Mouse (Mus musculus): ENCODE results near the gene Neu4.
"Not testable (repeated sequence)": the region's sequence is repeated elsewhere in the genome, so short reads cannot be mapped to it uniquely, and the experiment has no call there.

Gene Neu4

GRCm38 (mm10) chr1:94045559-94045958 lies 25.3 kb downstream of the Neu4 start:
- in situ Hi-C loops (cut with MboI; ENCODE audit: low pct_unique_long_range_greater_than_20kb in 1 of 2, low sequenced_read_pairs in 2 of 2, unreplicated experiment in 1 of 2), result no loop called here

GRCm38 (mm10) chr1:94046544-94046943 lies 26.3 kb downstream of the Neu4 start:
- in situ Hi-C loops (cut with MboI; ENCODE audit: low pct_unique_long_range_greater_than_20kb in 1 of 2, low sequenced_read_pairs in 2 of 2, unreplicated experiment in 1 of 2), result no loop called here

GRCm38 (mm10) chr1:94051104-94051503 lies 30.9 kb downstream of the Neu4 start:
- in situ Hi-C loops (cut with MboI; ENCODE audit: low pct_unique_long_range_greater_than_20kb in 1 of 2, low sequenced_read_pairs in 2 of 2, unreplicated experiment in 1 of 2), result no loop called here

- in situ Hi-C loops (cut with MboI; ENCODE audit: low pct_unique_long_range_greater_than_20kb in 1 of 2, low sequenced_read_pairs in 2 of 2, unreplicated experiment in 1 of 2), result no loop called here
Measured at GRCm38 (mm10) chr1:94052373-94052772, 32.1 kb downstream of the Neu4 start, which contains the start of gene Pdcd1. TSS of gene Pdcd1 (minus strand) at chr1:94052553.

GRCm38 (mm10) chr1:94053530-94054216 lies 33.4 kb downstream of the Neu4 start:
- in situ Hi-C loops (cut with MboI; ENCODE audit: low pct_unique_long_range_greater_than_20kb in 1 of 2, low sequenced_read_pairs in 2 of 2, unreplicated experiment in 1 of 2), result no loop called here

- in situ Hi-C loops (cut with MboI; ENCODE audit: low pct_unique_long_range_greater_than_20kb in 1 of 2, low sequenced_read_pairs in 2 of 2, unreplicated experiment in 1 of 2), result no loop called here
Measured at GRCm38 (mm10) chr1:94054481-94054880, 34.2 kb downstream of the Neu4 start.

GRCm38 (mm10) chr1:94055966-94056365 lies 35.7 kb downstream of the Neu4 start:
- in situ Hi-C loops (cut with MboI; ENCODE audit: low pct_unique_long_range_greater_than_20kb in 1 of 2, low sequenced_read_pairs in 2 of 2, unreplicated experiment in 1 of 2), result no loop called here

GRCm38 (mm10) chr1:94057401-94057800 lies 37.1 kb downstream of the Neu4 start:
- in situ Hi-C loops (cut with MboI; ENCODE audit: low pct_unique_long_range_greater_than_20kb in 1 of 2, low sequenced_read_pairs in 2 of 2, unreplicated experiment in 1 of 2), result no loop called here

GRCm38 (mm10) chr1:94058281-94058680 lies 38.0 kb downstream of the Neu4 start:
- in situ Hi-C loops (cut with MboI; ENCODE audit: low pct_unique_long_range_greater_than_20kb in 1 of 2, low sequenced_read_pairs in 2 of 2, unreplicated experiment in 1 of 2), result not testable (repeated sequence)

- in situ Hi-C loops (cut with MboI; ENCODE audit: low pct_unique_long_range_greater_than_20kb in 1 of 2, low sequenced_read_pairs in 2 of 2, unreplicated experiment in 1 of 2), result loop anchor here in 1 of 2 experiments (5.0 to 10.0 kb wide), 2 partner anchors 87 to 250 kb away; partner anchors contain the start of gene D2hgdh
Measured at GRCm38 (mm10) chr1:94074756-94075155, 54.5 kb downstream of the Neu4 start.

GRCm38 (mm10) chr1:94076702-94077101 lies 56.5 kb downstream of the Neu4 start:
- in situ Hi-C loops (cut with MboI; ENCODE audit: low pct_unique_long_range_greater_than_20kb in 1 of 2, low sequenced_read_pairs in 2 of 2, unreplicated experiment in 1 of 2), result loop anchor here in 1 of 2 experiments (5.0 to 10.0 kb wide), 2 partner anchors 89 to 252 kb away; partner anchors contain the start of gene D2hgdh
